Mouse (Mus musculus) Patski (cell line): ENCODE results near the gene Arhgef40. TPM values are rescaled to one million over a fixed set of nuclear protein-coding genes. Genes with fewer than 3 reads are reported as not detected.

ENCODE experiments used
- ATAC-seq: fragments of 100-300 bp; one replicate; pipeline ENCODE4 v1.8.0; 2021
- CTCF ChIA-PET: fragments of 350-600 bp; sonication (Branson Sonifier 250); formaldehyde crosslinking; loops from one replicate; lab custom pipeline; 2022; ENCODE audit warnings: inconsistent platforms; lab: Charles Lee
- POLR2A ChIA-PET: fragments of 350-600 bp; sonication (Branson Sonifier 250); formaldehyde crosslinking; loops from one replicate; lab custom pipeline; 2022; ENCODE audit warnings: antibody characterized with exemption, inconsistent platforms; lab: Charles Lee
- DNase-seq: peaks from one replicate; pipeline ENCODE4 v3.0.0-alpha.2; 2011; ENCODE audit warnings: low read depth, low spot score
- H3K27me3 ChIP-seq: fragments of 371-371 bp; one replicate; pipeline ENCODE4 v1.5.1; 2021
- CTCF ChIP-seq: fragments of 100-300 bp; IDR thresholded peaks from one replicate; pipeline ENCODE4 v1.5.1; 2021
- in situ Hi-C: fragments of 300-500 bp; cut with MboI; formaldehyde crosslinking; loops from 3 replicates; pipeline ENCODE4 v1.11.1; 2018; ENCODE audit warnings: low pct_unique_long_range_greater_than_20kb, mixed read lengths
- polyA plus RNA-seq: library from polyadenylated mRNA; unstranded; gene quantifications from one replicate; pipeline ENCODE4 v1.2.3, GENCODE M21; 2021

Arhgef40 gene
- polyA plus RNA-seq, 1 experiment from 2014 or later = 80.2 TPM

- DNase-seq (peak; percentile 75), ATAC-seq (peak; percentile 79)
- no peak for TF ChIP-seq CTCF
- POLR2A ChIA-PET = interaction anchor here (0.7 to 1.7 kb wide), 5 partner anchors 12 to 35 kb away, joined by 4 to 6 read pairs (median 5); partner anchors contain the start of gene Zfp219
- in situ Hi-C loops = no loop called here
- CTCF ChIA-PET = interaction anchor here (1.1 kb wide), 1 partner anchor 12 kb away, joined by 3 read pairs; no protein-coding TSS in a partner anchor
- H3K27me3 ChIP-seq = no peaks in the 10 kb centered on the region
Observed at GRCm38 (mm10) chr14:51985301-51986152, 1.0 kb downstream of the Arhgef40 start.

GRCm38 (mm10) chr14:51986153-51986505, 1.6 kb downstream of the Arhgef40 start:
- ATAC-seq (no peak), DNase-seq (no peak)
- ChIA-PET CTCF (interaction anchor here (1.1 kb wide), 1 partner anchor 12 kb away, joined by 3 read pairs; no protein-coding TSS in a partner anchor), POLR2A (interaction anchor here (1.2 to 1.7 kb wide), 3 partner anchors 14 to 34 kb away, joined by 4 to 6 read pairs (median 5); partner anchors contain the start of gene Zfp219)
- no peaks in the 10 kb centered on the region for H3K27me3 ChIP-seq
- no peak for TF ChIP-seq CTCF
- in situ Hi-C loops = no loop called here

GRCm38 (mm10) chr14:51987177-51987576, 2.7 kb downstream of the Arhgef40 start:
- no peak for TF ChIP-seq CTCF
- in situ Hi-C loops = no loop called here
- no peaks in the 10 kb centered on the region for H3K27me3 ChIP-seq
- no peak for DNase-seq
- ChIA-PET POLR2A (interaction anchor here (1.2 to 1.3 kb wide), 2 partner anchors 13 to 33 kb away, joined by 4 to 6 read pairs; partner anchors contain the start of gene Zfp219), CTCF (interaction anchor here (1.4 kb wide), 1 partner anchor 23 kb away, joined by 3 read pairs; no protein-coding TSS in a partner anchor)
- no peak for ATAC-seq

GRCm38 (mm10) chr14:51988731-51989130, 4.2 kb downstream of the Arhgef40 start:
- TF ChIP-seq CTCF = no peak
- DNase-seq = no peak
- no peak for ATAC-seq
- in situ Hi-C loops = no loop called here
- CTCF ChIA-PET = interaction anchor here (1.4 kb wide), 1 partner anchor 22 kb away, joined by 3 read pairs; no protein-coding TSS in a partner anchor
- POLR2A ChIA-PET = no interaction called here
- H3K27me3 ChIP-seq = no peaks in the 10 kb centered on the region

- no peaks in the 10 kb centered on the region for H3K27me3 ChIP-seq
- in situ Hi-C loops = no loop called here
- ChIA-PET POLR2A (no interaction called here), CTCF (no interaction called here)
- ATAC-seq (no peak), DNase-seq (no peak)
- no peak for TF ChIP-seq CTCF
Observed at GRCm38 (mm10) chr14:51989461-51989970, 5.0 kb downstream of the Arhgef40 start.

- in situ Hi-C loops = no loop called here
- ATAC-seq = no peak
- no peak for TF ChIP-seq CTCF
- CTCF ChIA-PET = no interaction called here
- H3K27me3 ChIP-seq = no peaks in the 10 kb centered on the region
- DNase-seq = no peak
- POLR2A ChIA-PET = interaction anchor here (0.6 kb wide), 1 partner anchor 23 kb away, joined by 3 read pairs; no protein-coding TSS in a partner anchor
Observed at GRCm38 (mm10) chr14:51994453-51994852, 9.9 kb downstream of the Arhgef40 start.

GRCm38 (mm10) chr14:51995219-51995871, 10.8 kb downstream of the Arhgef40 start:
- in situ Hi-C loops = no loop called here
- H3K27me3 ChIP-seq = no peaks in the 10 kb centered on the region
- ChIA-PET POLR2A (interaction anchor here (0.6 to 0.7 kb wide), 2 partner anchors 9 to 271 kb away, joined by 3 read pairs; no protein-coding TSS in a partner anchor), CTCF (no interaction called here)
- no peak for DNase-seq
- no peak for ATAC-seq
- no peak for TF ChIP-seq CTCF

GRCm38 (mm10) chr14:51996231-51996841, 11.8 kb downstream of the Arhgef40 start:
- TF ChIP-seq CTCF = no peak
- no peaks in the 10 kb centered on the region for H3K27me3 ChIP-seq
- ChIA-PET CTCF (interaction anchor here (1.4 to 1.5 kb wide), 2 partner anchors 13 to 14 kb away, joined by 3 read pairs; no protein-coding TSS in a partner anchor), POLR2A (no interaction called here)
- no peak for ATAC-seq
- in situ Hi-C loops = no loop called here
- no peak for DNase-seq

- DNase-seq (no peak), ATAC-seq (no peak)
- no peaks in the 10 kb centered on the region for H3K27me3 ChIP-seq
- in situ Hi-C loops = no loop called here
- ChIA-PET CTCF (interaction anchor here (1.4 to 1.5 kb wide), 2 partner anchors 13 to 14 kb away, joined by 3 read pairs; no protein-coding TSS in a partner anchor), POLR2A (no interaction called here)
- TF ChIP-seq CTCF = no peak
Observed at GRCm38 (mm10) chr14:51996866-51997265, 12.3 kb downstream of the Arhgef40 start.

GRCm38 (mm10) chr14:51997483-51997882, 13.0 kb downstream of the Arhgef40 start:
- DNase-seq = no peak
- ChIA-PET CTCF (interaction anchor here (1.4 kb wide), 1 partner anchor 13 kb away, joined by 3 read pairs; no protein-coding TSS in a partner anchor), POLR2A (no interaction called here)
- in situ Hi-C loops = no loop called here
- ATAC-seq = no peak
- no peak for TF ChIP-seq CTCF
- H3K27me3 ChIP-seq = no peaks in the 10 kb centered on the region
